Mouse (Mus musculus) brain, embryonic 14.5 days (tissue): ENCODE results near the gene Rnf43.

Source experiments
- CTCF ChIP-seq: fragments of 200-500 bp; IDR thresholded peaks from 2 replicates; pipeline ENCODE4 v1.5.1; 2012; ENCODE audit warnings: inconsistent platforms, mild to moderate bottlenecking, moderate library complexity, borderline replicate concordance; ENCODE audit not compliant: insufficient read depth, insufficient read length; ENCODE audit errors: extremely low read depth
- POLR2A ChIP-seq: fragments of 200-500 bp; IDR thresholded peaks from 2 replicates; pipeline ENCODE4 v1.6.1; 2012; ENCODE audit warnings: mild to moderate bottlenecking, inconsistent platforms, borderline replicate concordance; ENCODE audit not compliant: poor library complexity, insufficient read depth, insufficient read length, severe bottlenecking; ENCODE audit errors: extremely low read depth

GRCm38 (mm10) chr11:87735691-87736090 is 73.2 kb downstream of the Rnf43 start:
- TF ChIP-seq CTCF: no peak
- TF ChIP-seq POLR2A: no peak
